Mouse (Mus musculus) small intestine, adult 2 months (tissue): ENCODE measurements around the gene Wrb.

Experiments used
- CTCF ChIP-seq: fragments of 200-500 bp; IDR thresholded peaks from 2 replicates; pipeline ENCODE4 v1.5.1; 2012; ENCODE audit warnings: low read depth, mild to moderate bottlenecking, control low read depth, inconsistent platforms, low read length, moderate library complexity, mixed read lengths; ENCODE audit not compliant: insufficient replicate concordance, insufficient read length; ENCODE audit errors: extremely low read depth
- POLR2A ChIP-seq: fragments of 200-500 bp; IDR thresholded peaks from 2 replicates; pipeline ENCODE4 v1.6.1; 2012; ENCODE audit warnings: low read depth, mild to moderate bottlenecking, control low read depth, inconsistent platforms, low read length, moderate library complexity

- TF ChIP-seq POLR2A (no peak), CTCF (no peak)
These were observed 28.4 kb downstream of the Wrb start for GRCm38 (mm10) chr16:96173648-96174047.
